Mouse (Mus musculus): ENCODE results near the gene Pip4k2c.

DNA sequence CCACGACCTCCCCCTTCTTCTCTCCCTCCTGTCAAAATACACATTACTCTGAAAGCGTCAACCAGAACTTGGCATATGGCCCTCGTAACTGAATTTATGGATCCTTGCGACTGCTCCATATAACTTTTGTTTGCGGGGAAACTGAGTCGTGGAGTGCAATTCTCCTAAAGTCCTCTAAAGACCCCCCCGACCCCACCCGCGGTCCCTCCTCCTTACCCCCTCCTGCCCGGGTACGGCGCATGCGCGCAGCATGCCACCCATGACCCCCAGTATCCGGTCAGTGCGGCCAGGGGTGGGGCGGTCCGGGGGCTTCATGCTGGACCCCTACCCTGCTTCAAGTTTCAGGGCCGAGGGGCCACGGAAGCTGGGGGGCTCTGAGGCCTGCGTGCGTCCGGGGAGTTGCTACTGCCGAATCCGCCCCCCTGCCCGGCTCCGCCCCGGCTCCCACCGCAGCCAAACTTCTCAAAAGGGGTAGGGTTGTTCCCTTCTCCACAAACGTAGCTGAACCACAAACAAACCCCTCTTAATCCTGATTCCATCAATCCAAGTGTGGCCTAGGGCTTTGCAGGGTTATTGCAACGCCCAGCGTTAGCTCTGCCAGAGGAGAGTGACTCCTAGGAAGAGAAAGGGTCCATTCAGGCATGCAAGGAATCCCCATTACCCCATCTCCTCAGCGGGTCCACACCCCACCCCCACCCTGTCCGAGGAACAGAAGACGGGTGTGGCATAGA, 21.6 kb downstream of the Pip4k2c start, which contains the start of gene Arhgef25:
- TF ChIP-seq CTCF (IDR thresholded peaks at IDR 0.05) (no peak), EP300 (IDR thresholded peaks at IDR 0.05) (no peak)
